Mouse (Mus musculus): ENCODE data around the gene Acot2. TPM values are rescaled to one million over a fixed set of nuclear protein-coding genes. Genes with fewer than 3 reads are reported as not detected.
"Not testable (repeated sequence)": the region's sequence is repeated elsewhere in the genome, so short reads cannot be mapped to it uniquely, and the experiment has no call there.

Gene Acot2
- 7.2 and 8.7 TPM in 2 replicates for polyA plus RNA-seq (2012; rRNA removed)

DNA sequence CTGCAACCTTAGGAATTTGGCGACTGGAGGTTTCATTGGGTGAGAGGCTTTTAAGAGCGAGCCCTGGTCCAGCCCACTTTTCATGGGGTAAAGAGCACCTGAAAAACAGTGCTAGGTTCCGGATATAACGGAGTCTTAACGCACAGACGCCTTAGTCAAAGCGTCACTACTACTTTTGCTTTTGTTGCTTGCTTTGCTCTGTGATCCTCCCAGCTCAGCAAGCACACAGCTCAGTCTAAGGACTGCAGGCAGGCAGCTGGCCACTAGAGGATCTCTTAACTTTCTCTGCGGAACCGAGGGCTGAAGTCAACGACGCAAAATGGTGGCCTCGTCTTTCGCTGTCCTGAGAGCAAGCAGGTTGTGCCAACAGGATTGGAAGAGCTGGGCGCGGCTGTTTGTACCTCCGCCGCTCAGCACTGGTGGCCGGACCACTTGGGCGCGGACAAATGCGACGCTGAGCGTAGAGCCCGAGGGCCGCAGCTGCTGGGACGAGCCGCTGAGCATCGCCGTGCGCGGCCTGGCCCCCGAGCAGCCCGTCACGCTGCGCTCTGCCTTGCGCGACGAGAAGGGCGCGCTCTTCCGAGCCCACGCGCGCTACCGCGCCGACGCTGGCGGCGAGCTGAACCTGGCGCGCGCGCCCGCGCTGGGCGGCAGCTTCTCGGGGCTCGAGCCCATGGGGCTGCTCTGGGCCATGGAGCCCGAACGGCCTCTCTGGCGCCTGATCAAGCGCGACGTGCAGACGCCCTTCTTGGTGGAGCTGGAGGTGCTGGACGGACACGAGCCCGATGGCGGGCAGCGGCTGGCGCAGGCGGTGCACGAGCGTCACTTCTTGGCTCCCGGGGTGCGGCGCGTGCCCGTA is at the start of gene Acot2:
Gene Acot2 (plus strand): TSS at position 279 of the 859 bp plus-strand sequence.
- DNase-seq (ENCODE audit: extremely low spot score in 1 of 2, low spot score in 1 of 2): peak; percentile 71 to 75

- not testable (repeated sequence) for DNase-seq (ENCODE audit: extremely low spot score in 1 of 2, low spot score in 1 of 2)
Observed at GRCm38 (mm10) chr12:83938592-83938991, 49.1 kb upstream of the Acot2 start.

- DNase-seq (ENCODE audit: extremely low spot score in 1 of 2, low spot score in 1 of 2): no peak
Observed at GRCm38 (mm10) chr12:83939332-83939731, 48.3 kb upstream of the Acot2 start.

DNA sequence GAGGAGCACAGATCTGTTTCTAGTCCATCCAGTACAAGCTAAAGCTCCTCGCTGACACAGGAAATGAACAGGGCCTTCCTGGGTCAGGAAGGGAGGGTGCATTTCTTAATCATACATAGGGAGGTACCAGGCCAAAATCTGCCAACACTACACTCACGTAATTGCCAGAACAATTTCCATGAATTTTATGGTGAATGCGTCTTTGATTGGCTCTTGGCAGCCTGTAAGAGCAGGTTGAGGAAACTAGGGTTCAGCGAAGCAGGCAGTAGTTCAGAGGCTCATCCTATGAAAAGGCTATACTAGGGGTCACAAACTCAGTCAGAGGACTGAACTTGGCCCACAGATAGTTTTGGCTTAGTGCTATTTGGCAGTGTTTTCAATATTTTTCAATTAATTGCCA is 47.6 kb upstream of the Acot2 start:
- DNase-seq (ENCODE audit: extremely low spot score in 1 of 2, low spot score in 1 of 2): no peak

- no peak for DNase-seq (ENCODE audit: extremely low spot score in 1 of 2, low spot score in 1 of 2)
Observed at GRCm38 (mm10) chr12:83941938-83942337, 45.7 kb upstream of the Acot2 start.

DNA sequence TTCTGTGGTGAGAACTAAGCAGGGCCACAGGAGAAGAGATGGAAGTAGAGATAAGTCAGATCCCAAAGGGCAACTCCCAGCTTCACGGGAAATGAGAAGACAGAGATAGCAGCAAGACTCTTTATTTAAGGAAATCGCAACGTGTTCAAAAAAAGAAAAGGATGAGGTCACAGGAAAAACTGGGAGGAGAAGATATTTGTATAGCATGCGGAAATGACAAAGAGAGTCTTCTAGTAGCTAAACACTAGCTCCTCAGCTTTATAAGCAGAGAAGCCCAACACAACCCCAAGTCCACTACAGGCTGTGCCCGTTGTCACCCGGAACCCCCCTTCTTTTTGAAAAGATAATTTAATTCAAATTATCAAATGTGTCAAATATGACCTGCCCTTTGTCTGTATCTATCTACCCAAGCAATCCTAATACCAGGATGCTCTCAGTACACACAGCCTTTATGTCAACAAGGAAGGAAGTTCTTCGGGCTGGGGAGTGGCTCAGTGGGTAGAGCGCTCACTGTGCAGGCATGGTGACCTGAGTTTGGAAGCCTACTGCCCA is 40.3 kb upstream of the Acot2 start:
- DNase-seq (ENCODE audit: extremely low spot score in 1 of 2, low spot score in 1 of 2): peak in 1 of 2 experiments; percentile 45

DNA sequence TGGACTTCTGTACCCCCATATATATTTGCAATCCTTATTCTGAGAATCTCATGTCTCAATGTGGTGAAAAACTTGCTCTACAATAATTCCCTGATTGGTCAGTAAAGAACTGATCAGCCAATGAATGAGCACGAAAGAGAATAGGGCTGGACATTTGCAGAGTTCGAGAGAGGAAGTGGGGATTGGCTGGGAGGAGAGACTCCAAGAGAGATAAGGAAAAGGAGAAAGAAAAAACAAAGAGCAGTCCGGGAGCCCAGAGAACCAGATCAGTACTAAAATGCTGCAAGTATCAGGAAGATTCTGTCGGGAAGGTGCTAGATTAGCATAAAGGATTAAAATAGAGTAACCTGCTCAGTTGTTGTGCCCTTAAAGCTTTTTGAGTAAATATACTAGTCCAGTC is 38.6 kb upstream of the Acot2 start:
- DNase-seq (ENCODE audit: extremely low spot score in 1 of 2, low spot score in 1 of 2): no peak

DNA sequence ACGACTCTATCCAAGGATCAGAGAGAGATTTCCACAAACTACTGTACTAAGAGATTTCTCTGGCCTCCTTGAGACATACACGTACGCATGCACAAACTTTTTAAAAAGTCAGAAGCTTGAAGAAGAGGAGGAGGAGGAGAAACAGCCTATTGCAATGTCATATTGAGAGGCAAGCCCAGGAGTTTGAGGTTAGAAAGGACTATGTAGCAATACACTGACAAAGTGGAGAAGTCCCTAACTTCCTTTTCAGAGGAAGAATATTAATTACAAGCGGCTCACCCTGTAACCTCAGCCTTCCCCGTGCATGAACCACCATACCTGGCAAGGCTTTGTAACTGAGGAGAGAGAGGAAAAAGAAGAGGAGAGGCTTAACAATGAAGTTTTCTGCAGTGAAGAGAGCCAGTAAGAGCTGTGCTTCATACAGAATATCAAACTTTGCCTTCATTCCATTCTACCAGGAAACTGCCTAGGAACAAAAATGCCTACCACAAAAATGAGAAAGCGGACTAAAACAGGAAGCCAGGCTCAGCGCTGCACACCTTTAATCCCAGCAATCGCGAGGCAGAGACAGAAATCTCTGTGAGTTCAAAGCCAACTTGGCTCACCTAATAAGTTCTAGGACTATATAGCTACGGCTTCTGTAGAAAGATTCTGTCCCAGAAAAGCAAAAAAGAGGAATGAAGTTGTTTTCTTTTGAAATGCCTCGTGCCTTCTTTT is 37.7 kb upstream of the Acot2 start:
- DNase-seq (ENCODE audit: extremely low spot score in 1 of 2, low spot score in 1 of 2): no peak

DNA sequence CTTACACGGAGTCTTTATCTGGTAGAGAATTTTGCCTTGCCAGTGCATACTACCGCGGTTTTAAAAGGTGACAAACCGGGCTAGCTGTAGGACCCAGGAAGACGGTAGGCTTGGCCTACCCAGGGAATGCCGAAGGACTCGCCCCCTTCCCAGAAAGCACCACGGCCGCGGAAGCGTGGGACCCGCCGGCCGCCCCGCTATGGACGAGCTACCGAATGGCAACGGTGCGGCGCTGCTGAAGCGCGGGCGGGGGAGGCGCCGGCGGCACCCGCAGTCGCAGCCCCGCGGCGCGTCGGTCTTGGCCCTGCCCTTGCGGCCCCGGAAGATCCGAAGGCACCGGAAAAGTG is 37.2 kb upstream of the Acot2 start, which contains the start of gene Riox1:
Gene Riox1 (plus strand): TSS at position 116 of the 347 bp plus-strand sequence.
- DNase-seq (ENCODE audit: extremely low spot score in 1 of 2, low spot score in 1 of 2): peak; percentile 61 to 91

GRCm38 (mm10) chr12:83950840-83951701 is 36.6 kb upstream of the Acot2 start:
- peak in 1 of 2 experiments; percentile 73 for DNase-seq (ENCODE audit: extremely low spot score in 1 of 2, low spot score in 1 of 2)

- no peak for DNase-seq (ENCODE audit: extremely low spot score in 1 of 2, low spot score in 1 of 2)
Observed at GRCm38 (mm10) chr12:83951711-83952575, 35.7 kb upstream of the Acot2 start.

GRCm38 (mm10) chr12:83958278-83958677 is 29.4 kb upstream of the Acot2 start:
- no peak for DNase-seq (ENCODE audit: extremely low spot score in 1 of 2, low spot score in 1 of 2)

- no peak for DNase-seq (ENCODE audit: extremely low spot score in 1 of 2, low spot score in 1 of 2)
Observed at GRCm38 (mm10) chr12:83965235-83965634, 22.4 kb upstream of the Acot2 start.

GRCm38 (mm10) chr12:83972117-83972516 is 15.5 kb upstream of the Acot2 start:
- peak in 1 of 2 experiments; percentile 77 for DNase-seq (ENCODE audit: extremely low spot score in 1 of 2, low spot score in 1 of 2)

- no peak for DNase-seq (ENCODE audit: extremely low spot score in 1 of 2, low spot score in 1 of 2)
Observed at GRCm38 (mm10) chr12:83978862-83979261, 8.8 kb upstream of the Acot2 start.

DNA sequence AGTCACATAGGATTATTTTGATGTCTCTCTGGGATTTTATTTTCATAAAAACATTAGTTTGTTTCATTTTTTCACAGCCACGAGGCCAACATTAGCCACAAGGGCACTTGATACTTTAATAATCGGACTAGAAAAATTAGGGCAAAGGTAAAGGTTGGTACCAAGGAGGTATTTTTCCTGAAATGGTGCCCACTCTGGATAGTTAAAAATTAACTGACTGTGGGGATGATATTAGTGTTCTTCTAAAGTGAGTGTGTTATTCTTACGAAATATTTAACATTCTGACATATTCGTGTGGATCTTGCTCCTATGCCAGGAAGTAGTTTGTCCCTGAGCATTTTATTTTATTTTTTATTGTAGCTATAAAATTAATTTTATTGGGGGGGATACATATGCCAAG is 6.0 kb upstream of the Acot2 start:
- no peak for DNase-seq (ENCODE audit: extremely low spot score in 1 of 2, low spot score in 1 of 2)

- DNase-seq (ENCODE audit: extremely low spot score in 1 of 2, low spot score in 1 of 2): no peak
Observed at GRCm38 (mm10) chr12:83984752-83985151, 2.9 kb upstream of the Acot2 start, which contains the start of gene Heatr4. Gene Heatr4, minus strand, starts transcription at chr12:83984852.

DNA sequence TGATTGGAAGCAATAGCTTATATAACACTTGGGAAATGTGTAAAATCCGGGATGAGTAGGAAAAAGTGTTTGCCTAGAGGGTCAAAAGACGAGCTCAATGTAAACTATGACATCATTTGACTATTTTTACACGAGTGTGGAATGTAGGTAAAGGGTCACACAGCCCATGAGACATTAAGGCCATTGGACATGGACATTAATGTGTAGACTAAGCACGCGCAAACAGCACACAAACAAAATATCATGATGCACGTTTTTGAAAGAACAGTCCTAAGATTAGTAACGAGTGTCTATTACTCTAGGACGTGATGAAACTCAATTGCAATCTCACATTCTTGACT is 449 bp upstream of the Acot2 start:
- no peak for DNase-seq (ENCODE audit: extremely low spot score in 1 of 2, low spot score in 1 of 2)

DNA sequence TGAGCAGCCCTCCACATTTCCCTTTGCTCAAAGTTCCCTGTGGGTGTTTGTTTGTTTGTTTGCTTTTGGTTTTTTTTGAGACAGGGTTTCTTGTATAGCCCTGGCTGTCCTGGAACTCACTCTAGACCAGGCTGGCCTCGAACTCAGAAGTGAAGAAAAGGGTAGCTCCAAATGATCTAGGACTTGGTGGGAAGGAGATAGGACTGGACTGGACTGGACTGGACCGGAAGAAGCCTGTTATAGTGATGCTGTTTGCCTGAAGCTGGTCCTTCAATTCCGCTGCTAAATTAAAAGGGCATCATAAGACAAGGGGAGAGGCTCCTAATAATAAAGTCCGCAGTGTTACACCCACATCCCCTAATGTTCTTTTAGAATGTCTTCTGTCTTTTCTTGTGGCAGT is 822 bp downstream of the Acot2 start:
- no peak for DNase-seq (ENCODE audit: extremely low spot score in 1 of 2, low spot score in 1 of 2)

GRCm38 (mm10) chr12:83989378-83989777 is 1.7 kb downstream of the Acot2 start:
- DNase-seq (ENCODE audit: extremely low spot score in 1 of 2, low spot score in 1 of 2): no peak
